Mouse (Mus musculus) gastrocnemius, postnatal 25 days (tissue): ENCODE measurements around the gene Ldhc. TPM values are rescaled to one million over a fixed set of nuclear protein-coding genes. Genes with fewer than 3 reads are reported as not detected.

Experiments
- DNase-seq: peaks from one replicate; pipeline ENCODE4 v3.0.0; 2022
- total RNA-seq, 2 experiments: library from RNA; stranded (reverse); gene quantifications; 1 replicate in 1 of 2; 2 replicates in 1 of 2; pipeline ENCODE4 v1.2.3; 2021

The Ldhc gene
- total RNA-seq, 2 experiments from 2014 or later: not detected

DNA sequence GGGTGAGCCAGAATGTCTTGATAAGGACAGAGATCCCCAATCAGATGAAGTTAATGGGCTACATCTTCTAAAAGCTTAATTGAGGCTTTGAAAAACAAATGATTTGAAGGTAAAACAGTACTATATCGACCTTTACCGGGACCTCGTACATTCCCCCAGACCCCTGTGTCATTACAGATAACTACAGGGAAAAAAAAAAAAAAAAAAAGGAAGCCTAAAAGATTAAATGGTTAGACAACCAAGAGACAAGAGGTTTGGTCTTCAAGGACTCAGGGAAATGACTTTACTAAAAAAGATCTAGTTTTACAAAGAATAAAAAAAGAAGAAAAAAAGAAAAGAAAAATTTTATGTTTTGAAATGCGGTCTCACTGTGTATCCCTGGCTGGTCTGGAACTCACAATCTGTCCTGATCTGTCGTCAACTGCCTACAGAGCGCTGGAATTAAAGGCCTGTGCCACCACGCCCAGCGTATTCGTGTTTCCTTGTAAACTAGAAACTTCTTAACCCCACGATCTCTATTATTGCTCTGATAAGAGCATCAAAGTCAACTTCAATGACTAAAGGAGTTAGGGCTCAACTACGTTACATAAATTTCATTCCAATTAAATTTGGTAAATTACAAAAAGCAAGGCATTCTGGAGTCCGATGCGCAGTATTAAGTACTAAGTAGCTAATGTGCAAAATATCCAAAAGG lies 57.8 kb downstream of the Ldhc start:
- DNase-seq: no peak

DNA sequence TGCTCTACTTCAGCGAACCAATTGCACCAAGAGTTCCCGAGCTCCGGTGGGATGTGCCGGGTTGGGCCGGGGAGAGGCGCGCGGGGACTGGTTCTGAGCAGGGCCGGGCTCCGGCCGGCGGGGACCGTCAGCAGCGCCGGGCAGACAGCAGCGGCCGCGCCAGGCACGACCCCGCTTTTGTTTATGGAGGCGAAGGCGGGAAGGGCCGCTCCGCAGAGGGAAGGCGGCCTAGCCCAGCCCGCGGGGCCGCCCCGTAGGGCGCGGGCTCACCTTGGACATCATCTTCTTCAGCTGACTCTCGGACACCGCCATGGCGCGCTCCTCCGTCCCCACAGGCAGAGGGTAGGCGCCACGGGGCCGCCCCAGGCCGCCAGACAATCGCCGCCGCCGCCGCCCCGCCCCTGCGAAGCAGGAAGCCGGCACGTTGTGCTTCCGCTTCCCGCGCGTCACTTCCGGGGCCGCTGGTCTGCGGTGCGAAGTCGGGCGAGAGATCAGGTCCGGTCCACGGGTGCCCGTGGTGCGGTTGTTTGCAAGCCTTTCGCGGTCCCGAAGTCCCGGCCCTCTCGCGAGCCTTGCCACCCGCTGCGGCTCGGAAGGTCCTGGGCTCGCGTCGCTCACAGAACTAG lies 58.7 kb downstream of the Ldhc start, which contains the start of gene Tsg101:
Gene Tsg101, minus strand, starts transcription at position 419 of the 626 bp plus-strand sequence.
- DNase-seq: peak; percentile 88

DNA sequence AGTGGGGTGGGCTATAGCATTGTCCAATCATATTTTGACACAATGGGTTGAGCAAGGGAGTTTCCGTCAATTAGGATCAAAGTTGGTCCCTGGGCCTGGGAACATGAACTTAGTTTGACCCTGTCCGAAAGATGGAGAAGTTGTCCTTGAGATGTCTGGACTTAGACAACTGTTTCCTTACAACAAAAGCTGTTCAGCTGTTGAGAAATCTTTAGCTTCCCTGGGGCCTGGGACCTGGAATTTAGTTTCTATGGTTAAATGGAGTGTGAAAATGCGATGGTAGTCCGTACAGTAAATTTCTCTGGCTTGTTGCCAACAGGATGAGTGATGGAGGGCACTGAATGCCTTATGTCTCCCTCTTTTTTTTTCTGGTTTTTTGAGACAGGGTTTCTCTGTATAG lies 61.1 kb downstream of the Ldhc start:
- DNase-seq: no peak

Other genes starting within 250 kb of the Ldhc start
- gene Sergef, start 221.4 kb upstream of the Ldhc start, total RNA-seq: 1 to 10 TPM; 3.9 to 4.6 TPM
- gene Tph1, start 188.7 kb upstream of the Ldhc start, total RNA-seq: 1 to 10 TPM in 1 of 2 experiments, under 1 TPM in 1; 0.88 to 1.0 TPM
- gene Saal1, start 150.5 kb upstream of the Ldhc start, total RNA-seq: 1 to 10 TPM; 2.7 TPM
- not detected for gene Saa3, start 145.5 kb upstream of the Ldhc start, total RNA-seq
- gene Saa4, start 128.6 kb upstream of the Ldhc start, total RNA-seq: not detected
- gene Saa1, start 118.2 kb upstream of the Ldhc start, total RNA-seq: not detected
- not detected for gene Saa2, start 109.4 kb upstream of the Ldhc start, total RNA-seq
- gene Hps5, start 65.1 kb upstream of the Ldhc start, total RNA-seq: 10 to 100 TPM in 1 of 2 experiments, 1 to 10 TPM in 1; 9.8 to 10.9 TPM
- 10 to 100 TPM; 13.0 to 15.3 TPM for gene Gtf2h1, start 65.1 kb upstream of the Ldhc start, total RNA-seq
- 1,000 to 10,000 TPM; 2,738 to 2,745 TPM for gene Ldha, start 19.7 kb upstream of the Ldhc start, total RNA-seq
- 10 to 100 TPM; 42.0 to 46.9 TPM for gene Tsg101, start 58.8 kb downstream of the Ldhc start, total RNA-seq
- 1 to 10 TPM; 7.0 to 8.8 TPM for gene Uevld, start 97.3 kb downstream of the Ldhc start, total RNA-seq
- not detected for gene Gm9999, start 122.4 kb downstream of the Ldhc start, total RNA-seq
- 1 to 10 TPM; 4.7 to 4.8 TPM for gene Spty2d1, start 147.2 kb downstream of the Ldhc start, total RNA-seq
- 1 to 10 TPM; 4.6 to 5.2 TPM for gene Tmem86a, start 189.4 kb downstream of the Ldhc start, total RNA-seq